Mouse (Mus musculus): ENCODE measurements at regions not wholly inside any gene's neighbourhood (a gene's known extent, or its start where the extent isn't known, plus 50 kb on each side); places are given as distances from the start of the nearest gene placed in this dataset.

- DNase-seq (ENCODE audit: low read depth, low spot score), result no peak
These were observed 1100.8 kb upstream of the Gm7489 start for GRCm38 (mm10) chr15:52783940-52784339.

DNA sequence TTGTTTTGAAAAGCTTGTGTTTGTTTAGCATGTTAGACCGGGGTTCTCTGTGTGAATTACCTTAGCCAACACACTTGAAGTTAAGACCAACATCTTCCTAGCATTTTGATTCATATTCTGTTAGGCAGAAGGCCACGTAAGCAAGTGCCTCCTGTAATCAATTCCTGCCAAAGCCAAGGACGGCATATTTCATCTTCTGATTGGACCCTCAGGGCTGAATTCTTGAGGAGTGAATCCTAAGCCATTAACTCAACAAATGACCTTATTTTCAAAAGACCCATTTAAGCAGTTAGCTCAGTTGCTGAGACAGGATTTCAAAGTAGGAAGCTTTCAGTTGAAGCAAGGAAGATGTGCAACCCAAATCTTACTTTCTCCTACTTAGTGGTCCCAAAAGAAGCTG lies 1099.5 kb upstream of the Gm7489 start:
- DNase-seq (ENCODE audit: low read depth, low spot score), result no peak

DNA sequence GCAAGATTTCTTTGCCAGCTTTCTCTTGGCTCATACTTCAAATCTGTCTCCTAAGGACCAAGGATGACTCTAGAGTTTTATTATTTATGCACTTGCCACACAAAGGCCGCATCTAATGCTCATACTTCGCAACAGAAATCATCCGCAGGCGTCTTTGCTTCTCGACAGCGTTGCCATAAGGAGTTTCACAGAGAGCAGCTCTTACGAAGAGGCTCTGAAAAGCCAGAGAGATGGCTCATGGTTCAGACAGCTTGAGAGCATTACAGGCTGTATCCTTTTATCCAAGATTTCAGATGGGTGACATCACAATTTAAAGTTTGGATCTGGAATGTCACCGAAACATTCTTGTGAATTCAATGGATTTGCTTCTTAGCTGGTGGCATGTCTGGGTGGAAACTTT lies 1098.7 kb upstream of the Gm7489 start:
- DNase-seq (ENCODE audit: low read depth, low spot score), result no peak

- DNase-seq (ENCODE audit: low read depth, low spot score), result no peak
These were observed 1079.1 kb upstream of the Gm7489 start for GRCm38 (mm10) chr15:52805479-52806199.

- no peak for DNase-seq (ENCODE audit: low read depth, low spot score)
These were observed 1076.1 kb upstream of the Gm7489 start for GRCm38 (mm10) chr15:52808622-52809021.

DNA sequence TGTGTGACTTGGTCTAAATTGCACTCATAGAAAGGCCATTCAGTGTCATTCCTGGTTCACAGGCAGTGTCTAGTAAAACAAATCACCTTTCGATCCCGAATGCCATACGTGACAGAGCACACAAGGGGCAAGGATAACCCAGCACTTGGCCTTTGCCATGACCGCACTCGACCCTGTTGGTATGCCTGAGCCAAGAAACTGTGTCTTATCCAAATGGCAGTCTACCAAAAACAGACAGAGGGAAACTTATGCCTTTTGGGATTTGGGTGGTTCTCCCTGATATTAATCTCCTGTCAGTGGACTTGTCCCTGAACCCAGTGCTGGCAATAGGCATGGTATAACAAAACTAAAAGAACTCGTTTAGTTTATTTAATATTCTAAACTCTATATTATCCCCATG lies 1063.9 kb upstream of the Gm7489 start:
- DNase-seq (ENCODE audit: low read depth, low spot score), result no peak

DNA sequence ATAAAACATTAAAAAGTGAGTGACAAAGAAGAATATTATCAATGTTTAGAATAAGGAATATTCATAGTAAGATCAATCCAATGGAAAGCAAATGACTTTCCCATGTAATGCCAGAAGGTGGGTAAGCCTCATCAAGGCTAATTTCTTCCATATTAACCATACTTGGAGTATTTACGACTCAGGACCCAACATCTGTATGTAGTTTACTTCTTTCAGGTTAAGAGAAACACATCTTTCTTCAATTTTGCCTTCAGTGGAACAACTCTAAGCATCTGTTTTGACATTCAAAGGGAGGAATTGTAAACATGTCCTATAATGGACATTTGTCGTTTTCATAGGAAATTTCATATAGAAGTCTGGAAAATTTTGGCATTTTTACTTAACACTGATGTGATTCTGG lies 1047.8 kb upstream of the Gm7489 start:
- no peak for DNase-seq (ENCODE audit: low read depth, low spot score)

DNA sequence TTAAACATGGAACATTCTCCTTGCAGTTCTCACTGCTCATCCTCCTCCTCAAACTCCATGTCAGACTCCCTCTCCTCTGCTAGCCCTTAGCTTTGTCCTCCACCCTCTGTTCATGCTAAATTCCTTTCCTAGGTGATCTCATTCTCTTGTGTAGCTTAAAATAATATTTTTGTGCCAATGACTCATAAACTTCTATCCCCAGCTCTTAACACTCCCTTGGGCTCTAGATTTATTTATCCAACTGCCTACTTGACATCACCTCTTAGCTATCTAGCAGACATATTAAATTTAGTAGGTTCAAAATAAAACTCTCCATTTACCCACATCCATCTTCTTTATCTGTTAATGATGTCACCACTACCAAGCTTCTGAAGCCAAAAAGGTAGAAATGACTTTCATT lies 1036.6 kb upstream of the Gm7489 start:
- DNase-seq (ENCODE audit: low read depth, low spot score), result peak; percentile 10

- DNase-seq (ENCODE audit: low read depth, low spot score), result no peak
These were observed 1026.0 kb upstream of the Gm7489 start for GRCm38 (mm10) chr15:52858682-52859081.

DNA sequence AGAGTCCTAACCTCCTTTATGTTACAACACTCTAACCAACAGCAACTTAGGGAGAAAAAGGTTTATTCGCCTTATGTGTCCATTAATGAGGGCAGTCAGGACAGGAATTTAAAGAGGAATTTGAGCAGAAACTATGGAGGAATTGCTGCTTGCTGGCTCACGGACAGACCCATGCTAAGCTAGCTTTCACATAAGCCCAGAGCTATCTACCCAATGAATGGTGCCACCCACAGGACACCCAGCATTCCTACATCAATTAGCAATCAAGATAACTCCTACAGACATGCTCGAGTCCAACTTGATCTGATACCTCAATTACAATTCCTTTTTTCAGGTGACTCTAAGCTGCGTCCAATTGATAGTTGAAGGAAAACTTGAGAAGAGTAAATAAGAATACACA lies 1021.2 kb upstream of the Gm7489 start:
- no peak for DNase-seq (ENCODE audit: low read depth, low spot score)

GRCm38 (mm10) chr15:52892244-52892950 lies 992.3 kb upstream of the Gm7489 start:
- DNase-seq (ENCODE audit: low read depth, low spot score), result no peak

DNA sequence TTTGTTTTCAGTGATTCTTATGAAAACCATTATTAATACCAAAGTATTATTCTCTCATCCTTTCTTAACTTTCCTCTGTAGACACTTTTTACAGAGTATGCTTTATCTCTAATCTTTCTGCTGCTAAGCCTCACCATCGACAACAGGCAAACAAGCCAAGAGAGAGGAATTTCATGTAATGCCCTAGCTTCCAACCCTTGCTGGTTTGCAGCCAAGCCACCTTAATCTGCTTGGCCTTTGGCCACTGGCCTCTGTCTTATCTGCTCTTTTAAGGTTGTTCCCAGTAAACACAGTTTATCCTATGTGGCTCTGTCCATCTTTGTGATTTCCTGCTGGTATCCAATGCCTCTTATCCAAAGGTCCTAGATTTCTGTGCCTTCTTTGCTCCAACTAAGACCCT lies 986.6 kb upstream of the Gm7489 start:
- DNase-seq (ENCODE audit: low read depth, low spot score), result no peak

GRCm38 (mm10) chr15:52899403-52899802 lies 985.3 kb upstream of the Gm7489 start:
- no peak for DNase-seq (ENCODE audit: low read depth, low spot score)

DNA sequence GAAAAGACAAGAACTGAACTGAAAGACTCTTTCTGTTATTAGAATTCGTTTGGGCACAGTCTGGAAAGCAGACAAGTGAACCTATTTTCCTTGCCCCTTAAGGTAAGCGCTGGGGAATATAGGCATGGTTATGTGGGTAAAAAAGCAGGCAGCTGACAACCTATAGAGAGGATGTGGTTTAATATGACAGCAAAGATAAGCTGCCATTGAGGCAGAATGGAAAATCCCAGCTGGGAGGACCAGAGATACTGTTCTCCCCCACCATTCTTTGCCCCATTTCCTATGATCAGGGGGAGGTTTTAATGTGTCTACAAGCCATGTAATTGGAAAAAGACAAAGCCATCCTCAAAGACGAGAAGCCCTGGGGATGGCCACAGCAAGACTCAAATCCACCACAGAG lies 984.9 kb upstream of the Gm7489 start:
- DNase-seq (ENCODE audit: low read depth, low spot score), result no peak

- no peak for DNase-seq (ENCODE audit: low read depth, low spot score)
These were observed 979.5 kb upstream of the Gm7489 start for GRCm38 (mm10) chr15:52905231-52905630.

DNA sequence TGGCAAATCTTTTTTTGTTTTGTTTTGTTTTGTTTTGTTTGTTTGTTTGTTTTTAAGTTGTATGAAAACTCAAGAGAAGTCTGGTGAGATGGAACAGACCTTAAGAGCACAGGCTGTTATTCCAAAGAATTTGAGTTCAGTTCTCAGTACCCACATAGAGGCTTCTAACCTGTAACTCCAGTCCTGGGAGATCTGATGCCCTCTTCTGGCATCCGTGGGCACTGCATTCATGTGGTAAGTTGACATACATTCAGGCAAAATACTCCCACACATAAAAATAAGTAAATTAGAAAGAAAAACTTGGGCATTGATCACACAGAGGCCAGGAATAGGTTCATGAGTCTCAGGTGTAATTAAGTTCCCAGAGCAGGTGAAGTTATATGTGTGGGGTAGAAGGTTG lies 977.5 kb upstream of the Gm7489 start:
- no peak for DNase-seq (ENCODE audit: low read depth, low spot score)

- DNase-seq (ENCODE audit: low read depth, low spot score), result no peak
These were observed 962.4 kb upstream of the Gm7489 start for GRCm38 (mm10) chr15:52922277-52922676.

DNA sequence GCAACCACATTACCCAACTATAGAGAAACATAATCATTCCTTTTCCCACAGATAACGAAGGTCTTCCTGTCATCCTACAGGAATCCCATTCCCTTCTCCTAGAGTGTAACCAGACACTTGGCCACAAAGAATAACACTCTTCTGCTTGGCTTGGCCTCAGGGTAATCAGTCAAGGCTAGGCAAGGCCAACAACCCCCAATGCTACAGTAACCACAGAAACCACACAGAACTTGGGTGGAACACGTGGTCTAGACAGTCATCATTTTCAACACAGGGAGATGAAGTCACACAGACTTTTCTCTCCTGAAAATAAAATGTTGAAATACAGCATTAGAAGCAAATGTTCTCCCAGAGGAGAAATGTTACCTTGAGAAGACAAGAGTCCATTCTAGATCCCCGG lies 956.3 kb upstream of the Gm7489 start:
- DNase-seq (ENCODE audit: low read depth, low spot score), result peak; percentile 13

- no peak for DNase-seq (ENCODE audit: low read depth, low spot score)
These were observed 947.6 kb upstream of the Gm7489 start for GRCm38 (mm10) chr15:52937138-52937537.

DNA sequence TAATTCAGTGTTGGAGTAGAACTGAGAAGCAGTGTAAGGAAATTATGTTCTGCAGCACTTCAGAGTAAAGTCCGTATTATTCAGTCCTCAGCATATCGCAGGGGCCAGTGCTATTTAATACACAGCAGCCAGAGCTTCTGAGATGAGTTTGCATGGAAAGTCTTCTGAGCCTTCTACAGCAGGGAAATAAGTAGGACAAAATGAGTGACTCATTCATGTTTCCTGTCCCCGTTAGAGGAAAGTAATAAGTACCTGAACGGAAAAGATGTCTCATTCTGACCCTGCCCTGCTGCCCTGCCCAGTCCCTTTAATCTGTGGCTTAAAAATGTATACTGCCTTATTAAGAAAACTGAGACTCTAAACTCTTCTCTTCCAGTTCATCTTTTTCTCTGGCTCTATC lies 940.1 kb upstream of the Gm7489 start:
- no peak for DNase-seq (ENCODE audit: low read depth, low spot score)

DNA sequence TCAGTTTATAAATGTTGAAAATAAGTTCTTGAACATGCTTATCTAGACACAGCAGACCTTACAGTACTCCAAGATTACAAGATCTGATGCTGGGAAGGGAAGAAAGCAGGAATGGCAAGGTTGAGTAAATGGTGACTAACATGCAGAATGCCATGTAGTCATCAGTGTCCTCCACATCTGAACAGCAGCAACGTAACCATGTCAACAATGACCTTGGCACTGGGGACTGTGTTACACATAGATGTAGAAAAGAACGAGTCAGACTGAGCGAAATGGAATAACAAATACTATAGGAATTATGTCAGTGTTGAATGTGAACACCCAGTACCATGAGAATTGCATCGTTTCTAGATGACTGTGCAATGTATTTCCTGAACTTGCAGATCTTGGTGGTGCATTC lies 936.5 kb upstream of the Gm7489 start:
- no peak for DNase-seq (ENCODE audit: low read depth, low spot score)

GRCm38 (mm10) chr15:52953480-52953879 lies 931.2 kb upstream of the Gm7489 start:
- no peak for DNase-seq (ENCODE audit: low read depth, low spot score)
